Mouse (Mus musculus) CH12.LX (cell line): ENCODE measurements at regions not wholly inside any gene's neighbourhood (a gene's known extent, or its start where the extent isn't known, plus 50 kb on each side); places are given as distances from the start of the nearest gene placed in this dataset.

Experiments used
- DNase-seq: peaks from one replicate; pipeline ENCODE4 v3.0.0-alpha.2; 2013; ENCODE audit errors: extremely low read depth
- H3K27ac ChIP-seq: 2 replicates; pipeline ENCODE4 v1.5.1; 2012; ENCODE audit warnings: low read depth, mild to moderate bottlenecking, control low read depth, moderate library complexity; ENCODE audit not compliant: insufficient read depth
- H3K27me3 ChIP-seq: replicated peaks from 2 replicates; pipeline ENCODE3; 2012; ENCODE audit warnings: inconsistent platforms
- H3K36me3 ChIP-seq, 2 experiments: replicated peaks in 1 of 2; 2 replicates each; pipeline versions ENCODE3 to v1.6.1; 2012; ENCODE audit warnings: inconsistent platforms in 1 of 2, low read length in 1 of 2, mild to moderate bottlenecking in 1 of 2, mixed read lengths in 1 of 2, moderate library complexity in 1 of 2; ENCODE audit not compliant: control insufficient read depth in 1 of 2, insufficient read depth in 1 of 2
- H3K4me1 ChIP-seq, 2 experiments: 2 replicates each; pipeline ENCODE4 v1.6.1; 2012; ENCODE audit warnings: inconsistent platforms in 1 of 2, moderate library complexity in 1 of 2; ENCODE audit not compliant: insufficient read depth in 2 of 2, control insufficient read depth in 1 of 2
- H3K4me2 ChIP-seq: 2 replicates; pipeline ENCODE4 v1.6.1; 2012; ENCODE audit warnings: low read depth, mild to moderate bottlenecking, control low read depth; ENCODE audit not compliant: poor library complexity, insufficient read depth, severe bottlenecking
- H3K4me3 ChIP-seq, 3 experiments: fragments of 150-350 bp in 1 of 3; sonication (generic) in 1 of 3; replicated peaks in 1 of 3; 2 replicates each; pipeline versions ENCODE3 to v1.5.1; 2011 to 2012; ENCODE audit warnings: low read depth in 2 of 3, low read length in 2 of 3, mild to moderate bottlenecking in 2 of 3, moderate library complexity in 2 of 3, control low read depth in 1 of 3, improper control_type of control experiment in 1 of 3, inconsistent platforms in 1 of 3, mixed read lengths in 1 of 3; ENCODE audit not compliant: poor library complexity in 1 of 3
- H3K79me2 ChIP-seq: replicated peaks from 2 replicates; pipeline ENCODE4 v1.6.1; 2012; ENCODE audit warnings: mild to moderate bottlenecking, moderate library complexity; ENCODE audit not compliant: control insufficient read depth, poor library complexity, insufficient read depth, severe bottlenecking; ENCODE audit errors: extremely low read depth
- H3K9ac ChIP-seq: 2 replicates; pipeline ENCODE4 v1.6.1; 2012; ENCODE audit warnings: low read depth, mild to moderate bottlenecking, control low read depth, moderate library complexity; ENCODE audit not compliant: insufficient read depth
- H3K9me3 ChIP-seq: replicated peaks from 2 replicates; pipeline ENCODE3; 2012; ENCODE audit warnings: low read length, inconsistent platforms, mixed read lengths
- CHD2 ChIP-seq: IDR thresholded peaks from 2 replicates; pipeline ENCODE4 v1.6.1; 2011; ENCODE audit warnings: low read length, improper control_type of control experiment
- CTCF ChIP-seq, 2 experiments: IDR thresholded peaks in 1 of 2; conservative IDR thresholded peaks in 1 of 2; 2 replicates each; pipeline ENCODE4 v1.5.1; 2011 to 2012; ENCODE audit warnings: low read depth in 2 of 2, low read length in 2 of 2, improper control_type of control experiment in 1 of 2, inconsistent platforms in 1 of 2, mild to moderate bottlenecking in 1 of 2, moderate library complexity in 1 of 2
- ELF1 ChIP-seq: IDR thresholded peaks from 2 replicates; pipeline ENCODE4 v1.6.1; 2014; ENCODE audit warnings: low read depth, mild to moderate bottlenecking, inconsistent platforms, low read length, improper control_type of control experiment
- HCFC1 ChIP-seq: IDR thresholded peaks from 2 replicates; pipeline ENCODE4 v1.6.1; 2012; ENCODE audit warnings: low read depth, mild to moderate bottlenecking, inconsistent platforms, low read length, improper control_type of control experiment
- IRF4 ChIP-seq: IDR thresholded peaks from 2 replicates; pipeline ENCODE4 v1.6.1; 2014; ENCODE audit warnings: low read depth, mild to moderate bottlenecking, inconsistent platforms, low read length, improper control_type of control experiment
- MEF2A ChIP-seq: IDR thresholded peaks from 2 replicates; pipeline ENCODE4 v1.6.1; 2014; ENCODE audit warnings: low read depth, mild to moderate bottlenecking, inconsistent platforms, low read length, improper control_type of control experiment, borderline replicate concordance
- RCOR1 ChIP-seq: conservative IDR thresholded peaks from 2 replicates; pipeline ENCODE4 v1.6.1; 2012; ENCODE audit warnings: low read depth, mild to moderate bottlenecking, inconsistent platforms, low read length, improper control_type of control experiment
- TCF12 ChIP-seq: IDR thresholded peaks from 2 replicates; pipeline ENCODE4 v1.6.1; 2014; ENCODE audit warnings: low read depth, mild to moderate bottlenecking, inconsistent platforms, low read length, improper control_type of control experiment
- USF1 ChIP-seq: IDR thresholded peaks from 2 replicates; pipeline ENCODE4 v1.6.1; 2014; ENCODE audit warnings: low read depth, mild to moderate bottlenecking, inconsistent platforms, low read length, improper control_type of control experiment
- ZMIZ1 ChIP-seq: IDR thresholded peaks from 2 replicates; pipeline ENCODE4 v1.6.1; 2012; ENCODE audit warnings: low read depth, mild to moderate bottlenecking, inconsistent platforms, low read length, improper control_type of control experiment
- ZNF384 ChIP-seq: IDR thresholded peaks from 2 replicates; pipeline ENCODE4 v1.6.1; 2012; ENCODE audit warnings: low read depth, low read length, improper control_type of control experiment, inconsistent platforms
- dilution Hi-C: fragments of 300-500 bp; cut with MboI; formaldehyde crosslinking; loops from 2 replicates; pipeline ENCODE4 v1.14.3; 2020; ENCODE audit warnings: low sequenced_read_pairs; ENCODE audit not compliant: extremely low pct_unique_long_range_greater_than_20kb, extremely low pct_ligation_motif_present
- in situ Hi-C: fragments of 300-500 bp; cut with MboI; formaldehyde crosslinking; loops from 3 replicates; pipeline ENCODE4 v1.14.3; 2019; ENCODE audit warnings: low sequenced_read_pairs, low pct_ligation_motif_present, low pct_unique_long_range_greater_than_20kb, mixed read lengths

DNA sequence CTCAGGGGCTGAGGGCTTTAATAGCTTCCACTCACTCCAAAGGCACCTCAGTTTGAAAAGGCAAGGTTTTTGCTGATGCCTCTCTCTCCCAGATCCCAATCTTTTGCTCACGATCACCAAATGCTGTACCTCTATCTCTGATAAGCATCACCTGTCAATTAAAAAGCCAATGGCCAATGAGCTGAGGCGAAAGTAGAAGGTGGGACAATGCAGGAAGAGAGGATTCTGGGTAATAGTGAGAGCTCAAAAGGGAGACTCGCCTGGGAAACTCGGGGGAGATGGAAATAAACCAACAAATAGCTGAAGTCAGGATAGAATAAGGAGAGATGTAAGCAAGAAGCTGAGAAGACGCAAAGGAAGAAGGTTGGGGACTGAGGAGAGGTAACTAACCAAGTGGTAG lies 105.0 kb upstream of the Arid2 start:
- Histone ChIP-seq H3K36me3 (peaks cover 0 to 10% of the 10 kb centered on the region in 2 experiments), H3K27ac (no peak overlapping the region), H3K79me2 (no peaks in the 10 kb centered on the region), H3K27me3 (no peaks in the 10 kb centered on the region), H3K4me3 (peak overlapping the region in 2 of 3 experiments; percentile 2 to 46), H3K4me1 (peaks cover 9 to 40% of the 10 kb centered on the region in 2 experiments; a peak in 3 of 4 replicates), H3K9ac (peak overlapping the region; percentile 24; the same call in 1 of the 2 replicates), H3K4me2 (peak overlapping the region; percentile 40; the same call in 1 of the 2 replicates), H3K9me3 (no peaks in the 10 kb centered on the region)
- no peak for TF ChIP-seq CHD2
- dilution Hi-C loops (no loop called here), in situ Hi-C loops (no loop called here)
- DNase-seq: peak; percentile 30

DNA sequence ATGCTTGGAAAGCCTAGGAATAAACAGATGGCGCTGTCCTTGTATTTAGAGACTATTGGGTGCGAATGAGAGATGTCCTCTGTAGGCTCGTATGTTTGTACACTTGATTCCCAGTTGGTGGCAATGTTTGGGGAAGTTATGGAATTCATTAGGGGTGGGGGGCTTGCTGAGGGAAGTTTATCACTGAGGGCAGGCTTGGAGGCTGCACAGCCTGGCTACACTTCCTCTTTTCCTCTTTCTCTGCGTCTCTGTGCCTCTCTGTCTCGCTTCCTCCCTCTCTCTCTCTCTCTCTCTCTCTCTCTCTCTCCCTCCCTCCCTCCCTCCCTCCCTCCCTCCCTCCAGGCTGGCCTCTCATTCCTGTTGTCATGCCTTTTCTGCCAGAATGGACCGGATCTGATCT lies 104.2 kb upstream of the Arid2 start:
- in situ Hi-C loops (no loop called here), dilution Hi-C loops (no loop called here)
- H3K4me3 ChIP-seq: peak overlapping the region in 2 of 3 experiments; percentile 42 to 46
- H3K4me1 ChIP-seq: peaks cover 9 to 40% of the 10 kb centered on the region in 2 experiments; a peak in 3 of 4 replicates
- H3K36me3 ChIP-seq: peaks cover 0 to 12% of the 10 kb centered on the region in 2 experiments
- H3K79me2 ChIP-seq: no peaks in the 10 kb centered on the region
- H3K27me3 ChIP-seq: no peaks in the 10 kb centered on the region
- peak overlapping the region; percentile 24; the same call in 1 of the 2 replicates for H3K9ac ChIP-seq
- TF ChIP-seq HCFC1 (no peak), USF1 (no peak), TCF12 (no peak), IRF4 (no peak), ZNF384 (no peak)
- peak overlapping the region; percentile 40 for H3K4me2 ChIP-seq
- peak; percentile 20 for DNase-seq
- no peak overlapping the region for H3K27ac ChIP-seq
- H3K9me3 ChIP-seq: no peaks in the 10 kb centered on the region

DNA sequence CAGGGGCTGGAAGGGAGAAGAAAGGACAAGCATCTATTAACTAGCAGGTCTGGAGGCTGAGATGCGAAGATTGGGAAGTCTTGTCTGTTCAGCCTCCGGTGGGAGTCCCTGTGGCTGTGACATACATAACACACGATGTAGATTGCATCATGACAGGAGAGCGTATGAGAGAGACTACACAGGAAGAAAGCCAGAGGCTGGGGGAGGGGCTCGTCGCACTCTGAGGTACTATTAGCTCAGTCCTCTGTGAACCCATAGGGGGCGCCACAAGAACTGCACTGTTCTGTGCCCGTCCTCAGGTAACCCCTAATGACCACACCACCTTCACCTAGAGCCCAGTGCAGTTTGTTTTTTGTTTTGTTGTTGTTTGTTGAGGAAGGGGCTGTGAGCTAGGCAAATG lies 102.7 kb upstream of the Arid2 start:
- DNase-seq: peak; percentile 34
- TF ChIP-seq ELF1 (no peak), CTCF (conservative IDR thresholded peaks at IDR 0.05 in 1 of 2, IDR thresholded peaks at IDR 0.05 in 1 of 2; ENCODE audit: low read depth in 2 of 2, low read length in 2 of 2) (peak in 1 of 2 experiments; percentile 42; a peak in 2 of 4 replicates), RCOR1 (no peak), MEF2A (no peak), ZMIZ1 (no peak)
- Histone ChIP-seq H3K4me1 (peaks cover 9 to 40% of the 10 kb centered on the region in 2 experiments; a peak in 3 of 4 replicates), H3K27ac (no peak overlapping the region), H3K9me3 (no peaks in the 10 kb centered on the region), H3K79me2 (no peaks in the 10 kb centered on the region), H3K9ac (no peak overlapping the region), H3K4me2 (no peak overlapping the region), H3K4me3 (no peak overlapping the region), H3K27me3 (no peaks in the 10 kb centered on the region), H3K36me3 (peaks cover 0 to 17% of the 10 kb centered on the region in 2 experiments)
- dilution Hi-C loops: no loop called here
- in situ Hi-C loops: no loop called here
